Mouse (Mus musculus) embryonic facial prominence, embryonic 13.5 days (tissue): ENCODE results near the gene Flvcr1. TPM values are rescaled to one million over a fixed set of nuclear protein-coding genes. Genes with fewer than 3 reads are reported as not detected.
A peak's percentile ranks its signal among the peaks of the same experiment; 100 is the strongest.

ENCODE experiments used
- ATAC-seq: fragments of 200-750 bp; cut with Nextera tagmentation; 2 replicates; pipeline ENCODE4 v1.8.0; 2017; ENCODE audit warnings: low read depth; ENCODE audit not compliant: insufficient number of reproducible peaks, insufficient read depth, low FRiP score, low TSS enrichment
- H3K27ac ChIP-seq: fragments of 300-500 bp; sonication (generic); 2 replicates; pipeline ENCODE4 v1.5.1; 2015; ENCODE audit warnings: moderate library complexity, mild to moderate bottlenecking, inconsistent platforms
- H3K27me3 ChIP-seq: fragments of 300-500 bp; sonication (generic); 2 replicates; pipeline ENCODE4 v1.6.1; 2015; ENCODE audit warnings: mild to moderate bottlenecking, inconsistent platforms
- H3K36me3 ChIP-seq: fragments of 300-500 bp; sonication (generic); 2 replicates; pipeline ENCODE4 v1.6.1; 2015; ENCODE audit warnings: mild to moderate bottlenecking, inconsistent platforms
- H3K4me1 ChIP-seq: fragments of 300-500 bp; sonication (generic); 2 replicates; pipeline ENCODE4 v1.6.1; 2015; ENCODE audit warnings: inconsistent platforms
- H3K4me2 ChIP-seq: fragments of 300-500 bp; sonication (generic); 2 replicates; pipeline ENCODE4 v1.6.1; 2015; ENCODE audit warnings: moderate library complexity, mild to moderate bottlenecking, inconsistent platforms
- H3K4me3 ChIP-seq: fragments of 300-500 bp; sonication (generic); 2 replicates; pipeline ENCODE4 v1.5.1; 2015; ENCODE audit warnings: mild to moderate bottlenecking, inconsistent platforms
- H3K9ac ChIP-seq: fragments of 300-500 bp; sonication (generic); 2 replicates; pipeline ENCODE4 v1.6.1; 2015; ENCODE audit warnings: mild to moderate bottlenecking, inconsistent platforms
- H3K9me3 ChIP-seq: fragments of 300-500 bp; sonication (generic); 2 replicates; pipeline ENCODE4 v1.6.1; 2016; ENCODE audit warnings: inconsistent platforms
- WGBS: fragments of 180-500 bp; shearing (Covaris S2); methylation state at CpG from one replicate; pipeline ENCODE4 v1.1.7; 2015; ENCODE audit warnings: mixed read lengths; 5-methylcytosine and 5-hydroxymethylcytosine counted together
- polyA plus RNA-seq: library from polyadenylated mRNA; unstranded; fragments of >200 nt; fragmentation: Nextera tagmentation; extraction: Ambion mirVana; gene quantifications from 2 replicates; pipeline ENCODE4 v1.2.1, GENCODE M21; 2015

The Flvcr1 gene
- polyA plus RNA-seq, 1 experiment from 2014 or later = 7.0 TPM

- no peak overlapping the region for H3K4me2 ChIP-seq
- peaks cover 44% of the 10 kb centered on the region for H3K36me3 ChIP-seq
- 93% methylated on average over 3 of the region's 3 CpGs for WGBS
Observed at GRCm38 (mm10) chr1:191014271-191014670, 11.7 kb downstream of the Flvcr1 start.

GRCm38 (mm10) chr1:191008707-191009106 lies 17.3 kb downstream of the Flvcr1 start:
- no peak overlapping the region for H3K27ac ChIP-seq

More at GRCm38 (mm10) chr1:191014271-191014670, 11.7 kb downstream of the Flvcr1 start:
- ATAC-seq = no peak
- Histone ChIP-seq H3K27me3 (no peaks in the 10 kb centered on the region), H3K9ac (no peak overlapping the region), H3K27ac (no peak overlapping the region), H3K4me3 (no peak overlapping the region), H3K4me1 (no peaks in the 10 kb centered on the region), H3K9me3 (no peaks in the 10 kb centered on the region)

GRCm38 (mm10) chr1:191002201-191002600 lies 23.8 kb downstream of the Flvcr1 start:
- WGBS = 67% methylated on average over 6 of the region's 6 CpGs
- no peak for ATAC-seq
- H3K27ac ChIP-seq = no peak overlapping the region
- no peaks in the 10 kb centered on the region for H3K4me1 ChIP-seq
- H3K4me2 ChIP-seq = no peak overlapping the region
- no peaks in the 10 kb centered on the region for H3K27me3 ChIP-seq
- H3K4me3 ChIP-seq = no peak overlapping the region
- H3K9me3 ChIP-seq = no peaks in the 10 kb centered on the region
- peaks cover 16% of the 10 kb centered on the region for H3K36me3 ChIP-seq
- no peak overlapping the region for H3K9ac ChIP-seq

More at GRCm38 (mm10) chr1:191008707-191009106, 17.3 kb downstream of the Flvcr1 start:
- no peak overlapping the region for H3K9ac ChIP-seq
- H3K27me3 ChIP-seq = no peaks in the 10 kb centered on the region
- no peak for ATAC-seq
- H3K4me1 ChIP-seq = no peaks in the 10 kb centered on the region
- H3K4me3 ChIP-seq = no peak overlapping the region
- 97% methylated on average over 5 of the region's 5 CpGs for WGBS
- no peaks in the 10 kb centered on the region for H3K9me3 ChIP-seq
- peaks cover 73% of the 10 kb centered on the region for H3K36me3 ChIP-seq
- H3K4me2 ChIP-seq = no peak overlapping the region

GRCm38 (mm10) chr1:191000686-191001085 lies 25.3 kb downstream of the Flvcr1 start:
- Histone ChIP-seq H3K4me3 (no peak overlapping the region), H3K27ac (no peak overlapping the region), H3K9me3 (no peaks in the 10 kb centered on the region), H3K4me1 (no peaks in the 10 kb centered on the region), H3K36me3 (peaks cover 13% of the 10 kb centered on the region; the same call in 1 of the 2 replicates), H3K27me3 (no peaks in the 10 kb centered on the region), H3K9ac (no peak overlapping the region), H3K4me2 (no peak overlapping the region)
- WGBS = 72% methylated on average over 3 of the region's 3 CpGs
- ATAC-seq = no peak

GRCm38 (mm10) chr1:190998027-190998426 lies 27.9 kb downstream of the Flvcr1 start:
- Histone ChIP-seq H3K27ac (no peak overlapping the region), H3K36me3 (no peaks in the 10 kb centered on the region), H3K4me2 (no peak overlapping the region), H3K9me3 (no peaks in the 10 kb centered on the region), H3K9ac (no peak overlapping the region), H3K4me3 (no peak overlapping the region), H3K4me1 (no peaks in the 10 kb centered on the region), H3K27me3 (no peaks in the 10 kb centered on the region)
- ATAC-seq = no peak
- WGBS = 83% methylated on average over 1 of the region's 1 CpGs

- Histone ChIP-seq H3K4me2 (no peak overlapping the region), H3K27me3 (no peaks in the 10 kb centered on the region), H3K9me3 (no peaks in the 10 kb centered on the region), H3K4me1 (no peaks in the 10 kb centered on the region), H3K27ac (no peak overlapping the region), H3K4me3 (no peak overlapping the region), H3K36me3 (no peaks in the 10 kb centered on the region), H3K9ac (no peak overlapping the region)
- 73% methylated on average over 6 of the region's 6 CpGs for WGBS
- ATAC-seq = no peak
Observed at GRCm38 (mm10) chr1:190996346-190996877, 29.5 kb downstream of the Flvcr1 start.

GRCm38 (mm10) chr1:190995548-190995947 lies 30.4 kb downstream of the Flvcr1 start:
- Histone ChIP-seq H3K9me3 (no peaks in the 10 kb centered on the region), H3K4me1 (no peaks in the 10 kb centered on the region), H3K27ac (no peak overlapping the region), H3K9ac (no peak overlapping the region), H3K4me2 (no peak overlapping the region), H3K36me3 (no peaks in the 10 kb centered on the region), H3K4me3 (no peak overlapping the region), H3K27me3 (no peaks in the 10 kb centered on the region)
- 70% methylated on average over 7 of the region's 7 CpGs for WGBS
- ATAC-seq = no peak

GRCm38 (mm10) chr1:190989437-190990082 lies 36.4 kb downstream of the Flvcr1 start:
- H3K9ac ChIP-seq = no peak overlapping the region
- H3K27ac ChIP-seq = no peak overlapping the region
- 79% methylated on average over 9 of the region's 9 CpGs for WGBS
- ATAC-seq = no peak
- H3K36me3 ChIP-seq = no peaks in the 10 kb centered on the region
- no peak overlapping the region for H3K4me2 ChIP-seq
- H3K27me3 ChIP-seq = no peaks in the 10 kb centered on the region
- no peaks in the 10 kb centered on the region for H3K9me3 ChIP-seq
- H3K4me3 ChIP-seq = no peak overlapping the region
- no peaks in the 10 kb centered on the region for H3K4me1 ChIP-seq

- Histone ChIP-seq H3K4me2 (no peak overlapping the region), H3K4me3 (no peak overlapping the region), H3K27me3 (no peaks in the 10 kb centered on the region), H3K4me1 (peaks cover 15% of the 10 kb centered on the region), H3K9ac (no peak overlapping the region), H3K36me3 (no peaks in the 10 kb centered on the region), H3K27ac (no peak overlapping the region), H3K9me3 (no peaks in the 10 kb centered on the region)
- 78% methylated on average over 4 of the region's 4 CpGs for WGBS
- ATAC-seq = no peak
Observed at GRCm38 (mm10) chr1:190981412-190981811, 44.5 kb downstream of the Flvcr1 start.

GRCm38 (mm10) chr1:190980470-190980869 lies 45.5 kb downstream of the Flvcr1 start:
- Histone ChIP-seq H3K9ac (no peak overlapping the region), H3K4me1 (peaks cover 22% of the 10 kb centered on the region), H3K9me3 (no peaks in the 10 kb centered on the region), H3K36me3 (peaks cover 8% of the 10 kb centered on the region; the same call in 1 of the 2 replicates), H3K4me2 (peak overlapping the region; percentile 89; the same call in 1 of the 2 replicates), H3K27ac (no peak overlapping the region), H3K27me3 (no peaks in the 10 kb centered on the region), H3K4me3 (no peak overlapping the region)
- ATAC-seq = no peak
- WGBS = 83% methylated on average over 1 of the region's 1 CpGs

GRCm38 (mm10) chr1:190979100-190979563 lies 46.8 kb downstream of the Flvcr1 start, which contains the start of gene Vash2:
Gene Vash2 (minus strand): TSS chr1:190979296.
- ATAC-seq = peak; percentile 96
- H3K4me1 ChIP-seq = peaks cover 32% of the 10 kb centered on the region
- no peaks in the 10 kb centered on the region for H3K27me3 ChIP-seq
- peak within 1 kb of the TSS; percentile 73 for H3K4me3 ChIP-seq
- H3K9me3 ChIP-seq = no peaks in the 10 kb centered on the region
- peak within 1 kb of the TSS; percentile 97 for H3K27ac ChIP-seq
- peak within 1 kb of the TSS; percentile 94 for H3K9ac ChIP-seq
- 0% methylated on average over 38 of the region's 38 CpGs for WGBS
- peaks cover 20% of the 10 kb centered on the region for H3K36me3 ChIP-seq
- H3K4me2 ChIP-seq = peak within 1 kb of the TSS; percentile 89

- no peaks in the 10 kb centered on the region for H3K27me3 ChIP-seq
- under 1% methylated on average over 46 of the region's 46 CpGs for whole genome bisulfite sequencing
- peak overlapping the region; percentile 89 for H3K4me2 ChIP-seq
- H3K4me1 ChIP-seq = peaks cover 32% of the 10 kb centered on the region
- peak overlapping the region; percentile 94 for H3K9ac ChIP-seq
- ATAC-seq = peak; percentile 74
- H3K36me3 ChIP-seq = peaks cover 26% of the 10 kb centered on the region
- no peaks in the 10 kb centered on the region for H3K9me3 ChIP-seq
- peak overlapping the region; percentile 97 for H3K27ac ChIP-seq
- peak overlapping the region; percentile 73 for H3K4me3 ChIP-seq
Observed at GRCm38 (mm10) chr1:190978511-190979073, 47.4 kb downstream of the Flvcr1 start.
